Mouse (Mus musculus) liver, embryonic 15.5 days (tissue): Measurements from ENCODE around the gene Mks1. TPM values are rescaled to one million over a fixed set of nuclear protein-coding genes. Genes with fewer than 3 reads are reported as not detected.
A peak's percentile ranks its signal among the peaks of the same experiment; 100 is the strongest.

ENCODE experiments used
- ATAC-seq: fragments of 200-750 bp; cut with Nextera tagmentation; 2 replicates; pipeline ENCODE4 v1.8.0; 2017; ENCODE audit warnings: moderate number of reproducible peaks, mild to moderate bottlenecking, moderate library complexity; ENCODE audit not compliant: insufficient read depth
- H3K27ac ChIP-seq: fragments of 300-500 bp; sonication (generic); replicated peaks from 2 replicates; pipeline ENCODE4 v1.5.1; 2015; ENCODE audit warnings: mild to moderate bottlenecking, inconsistent platforms
- H3K27me3 ChIP-seq: fragments of 300-500 bp; sonication (generic); 2 replicates; pipeline ENCODE4 v1.6.1; 2015; ENCODE audit warnings: mild to moderate bottlenecking, inconsistent platforms
- H3K36me3 ChIP-seq: fragments of 300-500 bp; sonication (generic); replicated peaks from 2 replicates; pipeline ENCODE4 v1.6.1; 2015; ENCODE audit warnings: moderate library complexity, mild to moderate bottlenecking, inconsistent platforms
- H3K4me1 ChIP-seq: fragments of 300-500 bp; sonication (generic); replicated peaks from 2 replicates; pipeline ENCODE4 v1.6.1; 2015; ENCODE audit warnings: inconsistent platforms
- H3K4me2 ChIP-seq: fragments of 300-500 bp; sonication (generic); 2 replicates; pipeline ENCODE4 v1.6.1; 2015; ENCODE audit warnings: moderate library complexity, mild to moderate bottlenecking, inconsistent platforms
- H3K4me3 ChIP-seq: fragments of 300-500 bp; sonication (generic); replicated peaks from 2 replicates; pipeline ENCODE4 v1.5.1; 2015; ENCODE audit warnings: mild to moderate bottlenecking, inconsistent platforms
- H3K9ac ChIP-seq: fragments of 300-500 bp; sonication (generic); 2 replicates; pipeline ENCODE4 v1.6.1; 2015; ENCODE audit warnings: moderate library complexity, mild to moderate bottlenecking, inconsistent platforms
- H3K9me3 ChIP-seq: fragments of 300-500 bp; sonication (generic); replicated peaks from 2 replicates; pipeline ENCODE4 v1.6.1; 2016; ENCODE audit warnings: inconsistent platforms
- WGBS: fragments of 180-500 bp; shearing (Covaris S2); methylation state at CpG from one replicate; pipeline ENCODE4 v1.1.7; 2015; ENCODE audit warnings: mixed read lengths; ENCODE audit not compliant: insufficient replicate concordance; 5-methylcytosine and 5-hydroxymethylcytosine counted together
- polyA plus RNA-seq: library from polyadenylated mRNA; unstranded; fragments of >200 nt; fragmentation: Nextera tagmentation; extraction: Ambion mirVana; gene quantifications from 2 replicates; pipeline ENCODE4 v1.2.1, GENCODE M21; 2015

Mks1 gene
- polyA plus RNA-seq = 1.2 and 1.4 TPM in 2 replicates

DNA sequence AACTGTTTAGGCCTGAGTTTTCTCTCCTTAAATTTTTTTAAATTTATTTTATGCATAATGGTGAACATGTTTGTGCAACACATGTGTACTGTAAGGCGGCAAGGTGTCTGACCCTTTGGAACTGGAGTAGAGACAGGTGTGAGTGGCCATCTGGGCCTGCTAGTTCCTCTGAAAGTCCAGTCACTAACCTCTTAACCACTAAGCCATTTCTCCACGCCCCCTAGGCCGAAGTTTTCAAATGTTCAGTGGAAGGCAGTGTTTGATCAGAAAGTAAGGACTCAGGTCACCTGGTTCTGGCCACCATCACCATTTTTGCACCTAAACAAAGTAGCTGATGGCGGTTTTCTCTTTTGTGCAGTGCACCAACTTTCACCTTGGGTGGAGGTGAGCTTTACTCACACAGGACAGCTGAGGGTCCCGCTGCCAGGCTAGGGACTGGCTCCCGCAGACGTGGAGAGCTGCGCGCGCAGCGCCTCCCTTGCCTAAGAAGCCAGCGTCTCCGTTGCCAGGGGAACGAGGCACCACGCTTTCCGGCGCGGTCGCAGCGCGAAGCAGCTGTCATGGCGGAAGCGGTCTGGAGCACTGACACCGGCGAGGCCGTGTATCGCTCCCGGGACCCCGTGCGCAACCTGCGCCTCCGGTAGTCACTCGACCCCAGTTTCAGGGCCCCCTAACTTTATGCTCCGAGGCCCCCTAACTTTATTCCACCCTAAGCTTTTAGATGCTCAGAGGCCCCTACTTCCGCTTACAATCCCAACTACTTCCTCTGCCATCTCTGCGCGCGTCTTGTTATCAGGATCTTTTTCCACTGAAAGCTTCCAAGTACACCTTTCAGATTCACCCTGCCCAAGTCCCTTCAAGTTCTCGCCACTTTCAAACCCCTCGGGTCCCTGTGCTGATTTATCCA lies at the start of gene Mks1:
TSS of gene Mks1 (plus strand) at position 526 of the 907 bp plus-strand sequence.
- H3K4me1 ChIP-seq = peaks cover 7% of the 10 kb centered on the region
- H3K27ac ChIP-seq = no peak within 1 kb of the TSS
- WGBS = 3% methylated on average over 40 of the region's 40 CpGs
- peak within 1 kb of the TSS; percentile 27 for H3K9ac ChIP-seq
- H3K27me3 ChIP-seq = no peaks in the 10 kb centered on the region
- peak within 1 kb of the TSS; percentile 73 for H3K4me2 ChIP-seq
- no peaks in the 10 kb centered on the region for H3K9me3 ChIP-seq
- H3K4me3 ChIP-seq = peak within 1 kb of the TSS; percentile 61
- peak; percentile 64 for ATAC-seq
- no peaks in the 10 kb centered on the region for H3K36me3 ChIP-seq

DNA sequence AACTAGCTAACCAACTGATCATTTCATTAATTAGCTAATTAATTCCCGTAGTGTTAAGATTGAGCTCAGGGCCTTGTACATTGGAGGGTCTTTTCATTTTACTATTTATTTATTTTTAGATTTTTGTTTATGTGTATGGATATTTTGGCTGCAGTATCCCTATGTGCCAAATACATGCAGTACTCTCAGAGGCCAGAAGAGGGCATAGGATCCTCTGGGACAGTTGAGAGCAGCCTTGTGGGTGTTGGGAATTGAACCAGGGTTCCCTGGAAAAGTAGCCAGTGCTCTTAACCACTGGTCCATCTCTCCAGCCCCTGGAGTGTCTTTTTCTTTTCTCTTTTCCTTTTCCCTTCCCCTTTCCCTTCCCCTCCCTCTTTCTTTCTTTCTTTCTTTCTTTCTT lies 47.6 kb upstream of the Mks1 start:
- H3K36me3 ChIP-seq = no peaks in the 10 kb centered on the region
- no peaks in the 10 kb centered on the region for H3K27me3 ChIP-seq
- H3K4me1 ChIP-seq = no peaks in the 10 kb centered on the region
- no peak overlapping the region for H3K9ac ChIP-seq
- H3K4me3 ChIP-seq = no peak overlapping the region
- ATAC-seq = no peak
- no peak overlapping the region for H3K27ac ChIP-seq
- H3K9me3 ChIP-seq = no peaks in the 10 kb centered on the region
- WGBS = 27% methylated on average over 1 of the region's 1 CpGs
- no peak overlapping the region for H3K4me2 ChIP-seq

DNA sequence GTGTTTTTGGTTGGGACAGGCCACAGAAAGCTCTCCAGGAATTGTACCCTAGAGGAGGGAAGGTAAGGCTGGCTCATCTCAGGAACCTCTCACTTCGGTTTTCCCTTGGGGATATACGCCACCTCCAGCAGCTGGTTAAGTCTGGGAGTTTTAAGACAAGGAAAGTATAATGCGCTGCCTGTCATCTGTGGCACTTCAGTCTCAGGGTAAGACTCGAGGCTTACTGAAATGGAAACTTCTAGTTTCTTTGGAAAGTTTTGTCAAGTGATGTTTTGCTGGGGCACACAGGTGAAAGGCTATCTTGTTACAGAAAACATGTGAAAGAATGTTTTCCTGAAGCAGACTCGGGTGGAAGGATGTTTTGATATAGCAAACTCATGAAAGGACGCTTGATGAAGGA lies 45.6 kb upstream of the Mks1 start:
- no peaks in the 10 kb centered on the region for H3K4me1 ChIP-seq
- H3K9me3 ChIP-seq = no peaks in the 10 kb centered on the region
- no peak overlapping the region for H3K27ac ChIP-seq
- no peak overlapping the region for H3K4me2 ChIP-seq
- no peak for ATAC-seq
- no peaks in the 10 kb centered on the region; the same call in 1 of the 2 replicates for H3K27me3 ChIP-seq
- no peak overlapping the region for H3K9ac ChIP-seq
- H3K36me3 ChIP-seq = no peaks in the 10 kb centered on the region
- whole genome bisulfite sequencing = 64% methylated on average over 6 of the region's 6 CpGs
- no peak overlapping the region for H3K4me3 ChIP-seq

DNA sequence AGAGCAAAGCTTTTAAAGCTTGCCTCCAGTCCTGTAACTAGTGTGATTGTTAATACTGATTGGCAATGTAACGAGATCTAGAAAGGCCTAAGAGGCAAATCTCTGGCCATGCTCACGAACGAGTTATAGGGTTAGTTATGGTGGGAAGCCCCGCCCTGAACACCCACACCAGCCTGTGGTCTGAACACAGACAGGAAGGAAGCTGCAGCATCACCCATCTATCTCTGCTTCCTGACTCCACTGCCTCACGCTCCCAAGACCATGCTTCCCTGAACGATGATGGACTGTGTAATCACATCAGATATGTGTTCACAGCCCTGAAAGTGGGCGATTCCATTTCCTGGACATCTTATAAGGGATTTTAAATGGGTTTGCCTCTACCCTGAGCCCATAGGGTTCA lies 44.8 kb upstream of the Mks1 start:
- H3K36me3 ChIP-seq = no peaks in the 10 kb centered on the region
- H3K4me1 ChIP-seq = no peaks in the 10 kb centered on the region
- WGBS = 13% methylated on average over 7 of the region's 7 CpGs

DNA sequence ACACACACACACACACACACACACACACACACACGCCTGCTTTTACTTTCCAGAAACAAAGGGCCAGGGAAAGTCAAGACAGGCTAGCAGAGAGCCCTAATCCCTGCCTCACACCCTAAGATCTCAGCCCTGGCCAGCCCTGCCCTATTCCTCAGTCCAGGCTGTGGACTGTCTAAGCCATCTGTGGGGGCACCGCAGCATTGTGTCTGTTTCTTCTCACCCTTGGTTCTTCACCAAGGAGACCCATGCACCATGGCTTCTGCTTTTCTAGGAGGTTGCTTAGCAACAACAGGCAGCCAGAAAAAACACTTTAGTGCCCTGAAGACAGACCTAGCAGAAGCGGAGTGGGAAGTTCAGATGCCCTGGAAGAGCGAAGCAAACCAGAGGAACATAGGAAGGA lies 41.6 kb upstream of the Mks1 start:
- no peak overlapping the region for H3K9ac ChIP-seq
- no peak overlapping the region for H3K4me2 ChIP-seq
- no peak for ATAC-seq
- H3K27me3 ChIP-seq = peaks cover 11% of the 10 kb centered on the region; the same call in 1 of the 2 replicates
- H3K9me3 ChIP-seq = no peaks in the 10 kb centered on the region
- no peak overlapping the region for H3K27ac ChIP-seq
- no peaks in the 10 kb centered on the region for H3K4me1 ChIP-seq
- whole genome bisulfite sequencing = 26% methylated on average over 4 of the region's 4 CpGs
- no peak overlapping the region for H3K4me3 ChIP-seq
- no peaks in the 10 kb centered on the region for H3K36me3 ChIP-seq

More for the DNA sequence above, 44.8 kb upstream of the Mks1 start:
- no peak for ATAC-seq
- no peak overlapping the region for H3K4me3 ChIP-seq
- H3K4me2 ChIP-seq = no peak overlapping the region
- H3K27me3 ChIP-seq = no peaks in the 10 kb centered on the region; the same call in 1 of the 2 replicates
- H3K9me3 ChIP-seq = no peaks in the 10 kb centered on the region
- no peak overlapping the region for H3K27ac ChIP-seq
- no peak overlapping the region for H3K9ac ChIP-seq

DNA sequence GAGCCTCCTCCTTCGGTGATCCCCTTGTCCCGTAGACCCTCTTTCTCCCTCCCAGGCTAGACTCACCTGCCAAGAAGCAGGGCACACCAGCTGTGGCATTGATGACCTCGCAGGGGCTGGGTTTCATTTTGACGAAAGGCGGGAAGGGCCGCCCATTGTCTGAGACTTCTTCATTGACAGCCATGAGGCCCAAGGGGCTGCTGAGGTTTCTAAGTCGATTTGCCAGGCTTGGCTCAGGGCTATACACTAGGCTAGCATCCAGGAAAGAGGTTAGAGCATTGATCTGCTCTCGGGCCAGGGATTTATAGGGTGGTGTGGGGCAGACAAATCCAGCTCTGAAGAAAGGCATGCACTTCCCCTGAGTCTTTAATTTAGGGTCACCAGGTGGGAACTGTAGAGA lies 38.2 kb upstream of the Mks1 start:
- WGBS = 60% methylated on average over 8 of the region's 8 CpGs
- Histone ChIP-seq H3K4me1 (no peaks in the 10 kb centered on the region), H3K4me2 (no peak overlapping the region), H3K27ac (no peak overlapping the region), H3K36me3 (no peaks in the 10 kb centered on the region), H3K4me3 (no peak overlapping the region), H3K9ac (no peak overlapping the region), H3K9me3 (no peaks in the 10 kb centered on the region), H3K27me3 (peaks cover 24% of the 10 kb centered on the region; the same call in 1 of the 2 replicates)
- ATAC-seq = no peak

DNA sequence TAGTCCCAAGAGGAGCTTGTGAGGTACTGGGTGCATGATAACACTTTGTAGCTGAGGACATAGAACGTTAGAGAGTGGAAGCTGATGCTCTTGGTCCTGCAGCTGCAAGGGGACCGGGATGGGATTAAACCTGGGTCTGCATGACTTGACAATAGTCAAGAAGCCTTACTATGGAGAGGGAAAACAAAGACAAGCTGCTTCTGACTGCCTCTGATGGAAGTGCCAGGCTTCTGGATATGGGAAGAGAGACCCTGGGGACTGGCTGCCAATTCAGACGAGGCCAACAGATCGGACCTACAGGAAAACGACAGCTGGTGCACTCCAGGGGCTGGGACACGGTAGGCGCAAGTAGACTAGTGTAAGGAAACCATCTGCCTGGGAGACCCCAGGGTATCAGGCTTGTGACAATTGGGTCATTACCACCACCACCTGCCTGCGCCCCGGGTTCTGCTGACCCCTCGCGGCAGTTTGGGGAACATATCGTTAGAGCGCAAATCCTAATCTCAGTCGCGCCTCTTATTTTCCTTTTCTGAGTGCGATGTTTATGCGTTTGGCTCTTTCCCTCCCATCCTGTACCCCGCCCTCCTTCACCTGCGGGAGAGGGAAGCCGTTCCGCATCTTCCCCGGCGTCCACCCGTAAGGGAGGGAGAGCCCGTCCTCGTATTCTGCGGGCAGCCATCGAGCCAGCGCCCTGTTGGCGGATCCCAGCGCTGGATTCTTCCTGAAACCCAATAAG lies 36.1 kb upstream of the Mks1 start:
- peaks cover 24% of the 10 kb centered on the region; the same call in 1 of the 2 replicates for H3K27me3 ChIP-seq
- peak overlapping the region; percentile 53 for H3K4me2 ChIP-seq
- no peaks in the 10 kb centered on the region for H3K36me3 ChIP-seq
- peak overlapping the region; percentile 32; the same call in 1 of the 2 replicates for H3K4me3 ChIP-seq
- H3K27ac ChIP-seq = no peak overlapping the region
- H3K9ac ChIP-seq = no peak overlapping the region
- no peaks in the 10 kb centered on the region for H3K4me1 ChIP-seq
- ATAC-seq = no peak
- H3K9me3 ChIP-seq = no peaks in the 10 kb centered on the region
- 4% methylated on average over 31 of the region's 31 CpGs for WGBS

DNA sequence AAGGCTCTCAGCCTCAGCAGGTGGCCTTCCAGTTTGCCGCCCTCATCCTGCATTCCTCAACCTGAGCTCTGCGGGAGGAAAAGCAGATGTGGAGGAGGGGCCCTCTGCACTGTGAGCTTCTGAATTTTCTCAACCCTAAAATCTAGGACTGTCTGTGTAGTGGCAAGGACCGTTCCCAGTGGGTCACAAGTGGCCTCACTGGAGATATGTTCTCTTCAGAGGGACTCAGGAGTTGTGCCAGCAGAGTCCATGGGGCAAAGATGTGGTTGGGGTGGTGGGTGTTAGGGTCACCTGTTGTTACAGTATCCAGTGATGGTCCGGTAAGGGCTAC lies 35.6 kb upstream of the Mks1 start:
- peaks cover 28% of the 10 kb centered on the region; the same call in 1 of the 2 replicates for H3K27me3 ChIP-seq
- no peak overlapping the region for H3K27ac ChIP-seq
- H3K9me3 ChIP-seq = no peaks in the 10 kb centered on the region
- H3K36me3 ChIP-seq = no peaks in the 10 kb centered on the region
- H3K4me2 ChIP-seq = peak overlapping the region; percentile 53
- H3K4me1 ChIP-seq = no peaks in the 10 kb centered on the region
- H3K9ac ChIP-seq = no peak overlapping the region
- H3K4me3 ChIP-seq = peak overlapping the region; percentile 32; the same call in 1 of the 2 replicates
- ATAC-seq = no peak
- WGBS = 32% methylated on average over 4 of the region's 4 CpGs

DNA sequence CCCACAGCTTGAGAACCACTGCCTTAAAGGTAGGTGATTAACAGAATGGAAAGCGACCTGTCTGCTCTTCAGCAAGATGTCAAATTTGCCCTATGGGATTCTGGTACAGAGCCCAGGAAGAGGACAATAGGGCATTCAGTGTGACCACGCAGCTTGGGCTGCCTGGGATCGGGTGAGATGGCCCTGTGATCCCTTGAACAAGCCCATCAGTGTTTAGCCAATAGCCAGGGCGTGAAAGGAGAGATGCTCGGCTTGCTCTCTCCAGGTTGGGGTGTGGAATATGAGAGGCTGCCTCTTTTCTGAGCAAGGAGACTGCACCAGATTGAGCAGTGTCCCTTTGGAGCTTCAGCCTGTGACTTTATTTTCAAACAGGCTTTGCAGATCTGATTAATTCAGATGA lies 31.5 kb upstream of the Mks1 start:
- H3K27ac ChIP-seq = no peak overlapping the region
- no peak overlapping the region for H3K4me2 ChIP-seq
- peaks cover 30% of the 10 kb centered on the region for H3K27me3 ChIP-seq
- WGBS = 53% methylated on average over 5 of the region's 5 CpGs
- no peak overlapping the region for H3K9ac ChIP-seq
- H3K36me3 ChIP-seq = no peaks in the 10 kb centered on the region
- H3K9me3 ChIP-seq = no peaks in the 10 kb centered on the region
- no peaks in the 10 kb centered on the region for H3K4me1 ChIP-seq
- no peak for ATAC-seq
- H3K4me3 ChIP-seq = no peak overlapping the region

DNA sequence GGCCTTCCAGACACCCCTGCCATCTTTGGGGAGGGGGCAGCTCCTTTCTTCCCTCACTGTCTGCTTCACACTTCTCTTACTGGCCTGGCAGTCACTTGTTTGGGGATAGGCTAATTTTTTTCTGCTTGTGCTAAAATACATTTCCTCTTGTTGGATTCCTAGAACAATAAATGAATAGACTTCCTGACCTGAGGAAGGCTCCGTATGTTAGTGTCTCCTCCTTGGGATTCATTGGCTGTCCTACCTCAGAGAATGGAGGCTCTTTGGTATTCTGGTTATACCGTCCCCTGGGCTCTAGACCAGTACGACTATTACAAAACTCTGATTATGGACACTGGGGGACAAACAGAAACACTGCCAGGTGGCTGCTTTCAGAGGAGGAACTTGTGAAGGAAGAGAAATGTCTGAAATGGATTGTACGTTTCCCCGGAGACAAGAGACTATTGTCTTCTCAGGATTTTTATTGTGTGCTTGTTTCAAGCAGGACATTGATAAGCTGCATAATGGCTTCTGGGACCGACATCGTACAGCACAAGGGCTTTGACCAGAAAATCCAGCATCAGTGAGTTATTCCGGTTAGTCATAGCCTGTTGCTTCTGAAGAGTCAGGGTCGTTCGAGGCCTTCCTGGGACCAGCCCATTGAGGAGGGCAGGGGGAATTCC lies 24.6 kb upstream of the Mks1 start, which contains the start of gene Lpo:
TSS of gene Lpo (minus strand) at position 51 of the 662 bp plus-strand sequence.
- Histone ChIP-seq H3K4me1 (no peaks in the 10 kb centered on the region), H3K27ac (no peak within 1 kb of the TSS), H3K9me3 (no peaks in the 10 kb centered on the region), H3K27me3 (peaks cover 12% of the 10 kb centered on the region; the same call in 1 of the 2 replicates), H3K36me3 (no peaks in the 10 kb centered on the region), H3K4me3 (no peak within 1 kb of the TSS), H3K9ac (no peak within 1 kb of the TSS), H3K4me2 (no peak within 1 kb of the TSS)
- WGBS = 52% methylated on average over 10 of the region's 10 CpGs
- ATAC-seq = no peak

DNA sequence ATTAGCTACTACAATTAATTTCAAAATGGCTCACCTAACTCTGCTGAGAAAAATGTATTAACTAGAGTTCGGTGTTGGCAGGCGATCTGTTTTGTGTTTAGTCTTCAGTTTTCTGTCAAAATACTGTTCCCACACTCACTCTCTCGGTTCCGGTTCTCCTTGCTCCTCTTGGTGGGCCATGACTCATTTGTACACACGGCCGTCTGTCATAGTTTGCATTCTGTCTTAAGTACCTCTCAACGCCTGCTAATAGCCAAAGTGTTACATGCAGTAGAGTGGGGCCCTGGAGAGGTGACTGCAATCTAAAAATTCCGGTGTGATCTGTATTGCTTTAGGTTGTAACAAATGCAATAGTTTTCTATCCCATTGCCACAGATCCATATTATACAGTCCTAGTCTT lies 12.3 kb upstream of the Mks1 start:
- no peak overlapping the region for H3K4me3 ChIP-seq
- H3K27ac ChIP-seq = no peak overlapping the region
- 68% methylated on average over 8 of the region's 8 CpGs for WGBS
- ATAC-seq = no peak
- no peak overlapping the region for H3K9ac ChIP-seq
- no peaks in the 10 kb centered on the region for H3K9me3 ChIP-seq
- no peaks in the 10 kb centered on the region for H3K27me3 ChIP-seq
- H3K4me2 ChIP-seq = no peak overlapping the region
- no peaks in the 10 kb centered on the region for H3K36me3 ChIP-seq
- H3K4me1 ChIP-seq = no peaks in the 10 kb centered on the region
